Mouse (Mus musculus) kidney, adult 9 months (tissue): ENCODE measurements around the gene Gdpgp1.

Experiments used
- DNase-seq: peaks from one replicate; pipeline ENCODE4 v3.0.0; 2022

Gene Gdpgp1

GRCm38 (mm10) chr7:80280998-80281397, 48.3 kb downstream of the Gdpgp1 start:
- DNase-seq: no peak

DNA sequence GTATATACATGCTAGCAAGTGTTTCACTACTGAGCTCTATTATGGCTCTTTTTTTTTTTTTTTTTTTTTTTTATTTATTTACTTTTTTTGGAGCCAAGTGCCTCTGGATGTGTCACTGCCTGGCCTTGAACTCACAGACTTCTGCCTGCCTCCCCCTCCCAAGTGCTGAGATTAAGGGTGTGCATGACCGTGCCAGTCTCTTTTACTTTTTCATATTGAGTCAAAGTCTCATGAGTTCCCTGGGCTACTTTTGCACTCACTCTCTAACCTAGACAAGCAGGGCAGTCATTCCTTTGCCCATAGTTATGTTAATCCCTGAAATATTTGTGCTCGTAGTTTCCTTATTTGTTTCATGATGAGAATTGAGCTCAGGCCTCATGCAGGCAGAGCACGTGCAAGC, 49.0 kb downstream of the Gdpgp1 start:
- no peak for DNase-seq

DNA sequence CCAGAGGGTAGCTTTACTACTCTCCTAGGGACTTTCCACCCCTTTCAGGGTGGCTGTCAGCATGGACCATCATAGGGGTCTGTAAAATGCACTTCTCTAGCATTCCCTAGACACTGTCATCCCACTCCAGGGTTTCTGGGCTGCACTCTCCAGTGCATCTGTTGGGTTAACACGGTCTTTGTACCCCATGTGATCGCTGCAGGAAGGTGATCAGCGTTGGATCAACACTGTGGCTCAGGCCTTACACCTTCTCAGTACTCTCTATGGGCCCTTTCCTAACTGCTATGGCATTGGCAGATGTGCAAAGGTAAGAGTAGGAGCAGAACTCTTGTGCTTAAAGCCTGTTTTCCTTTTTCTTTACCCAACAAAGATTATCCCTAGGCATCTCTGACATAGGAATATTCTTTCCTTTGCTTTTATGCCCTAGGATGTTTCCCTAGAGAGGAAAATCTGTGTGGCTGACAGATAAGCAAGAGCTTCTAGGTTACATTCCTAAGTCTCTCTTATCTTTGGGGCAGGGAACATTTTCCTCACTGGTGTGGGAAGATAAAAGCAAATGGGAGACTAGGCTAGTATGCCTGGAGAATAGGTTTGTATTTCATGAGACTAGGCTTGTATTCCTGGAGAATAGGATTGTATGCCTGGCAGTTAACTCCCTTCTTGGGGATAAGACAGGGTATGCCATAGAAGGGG, 50.7 kb downstream of the Gdpgp1 start:
- DNase-seq: no peak

DNA sequence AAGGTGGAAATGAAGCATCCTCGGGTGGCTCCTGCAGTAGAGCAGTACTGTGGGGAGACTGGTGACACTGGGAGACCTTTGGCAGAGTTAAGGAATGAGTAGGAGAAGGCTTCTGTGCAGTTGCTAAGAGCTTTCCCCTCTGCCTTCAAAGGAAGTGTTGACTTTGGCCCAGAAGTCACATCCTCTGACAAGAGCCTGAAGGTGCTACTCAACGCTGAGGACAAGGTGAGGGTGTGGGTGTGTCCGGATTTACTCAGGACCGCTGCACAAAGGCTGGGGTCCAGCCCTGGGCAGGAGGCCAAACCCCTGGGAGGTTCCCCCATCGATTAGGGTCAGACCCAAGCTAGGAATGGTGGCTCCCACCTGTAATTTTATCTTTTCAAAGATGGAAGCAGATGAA, 51.7 kb downstream of the Gdpgp1 start:
- no peak for DNase-seq

- no peak for DNase-seq
These were observed 53.1 kb downstream of the Gdpgp1 start for GRCm38 (mm10) chr7:80285725-80286124.

- DNase-seq: no peak
These were observed 55.1 kb downstream of the Gdpgp1 start for GRCm38 (mm10) chr7:80287736-80288135.
